Mouse (Mus musculus) T-cell, adult 66 days (primary cell): ENCODE results near the gene Nmur1. TPM values are rescaled to one million over a fixed set of nuclear protein-coding genes. Genes with fewer than 3 reads are reported as not detected.

ENCODE experiments used
- total RNA-seq, 2 experiments: library from RNA; stranded (reverse); gene quantifications; 3 replicates in 1 of 2; 4 replicates in 1 of 2; pipeline ENCODE4 v1.2.4; 2023

Nmur1 gene
- 1 to 10 TPM; 1.2 to 1.8 TPM for total RNA-seq

GRCm38 (mm10) chr1:86426128-86426527 lies at the start of gene Nmur1, which contains the start of gene Tex44:
Gene Nmur1 (minus strand): TSS chr1:86426228.
Gene Tex44 (plus strand): TSS chr1:86426329.

GRCm38 (mm10) chr1:86358906-86359797 lies 66.9 kb downstream of the Nmur1 start, which contains the start of gene Ncl:
Gene Ncl (minus strand): TSS chr1:86359400.

Other genes starting within 250 kb of the Nmur1 start
- under 1 TPM in 1 of 2 experiments, not detected in 1; 0.30 TPM for gene B3gnt7, start 123.4 kb downstream of the Nmur1 start, total RNA-seq
- gene Ncl, start 66.8 kb downstream of the Nmur1 start, total RNA-seq: 100 to 1,000 TPM; 482 to 558 TPM
- not detected for gene Tex44, start 101 bp upstream of the Nmur1 start, total RNA-seq
- gene Ptma, start 100.5 kb upstream of the Nmur1 start, total RNA-seq: 1,000 to 10,000 TPM; 1,254 to 1,333 TPM
- 10 to 100 TPM; 21.2 to 21.4 TPM for gene Pde6d, start 156.4 kb upstream of the Nmur1 start, total RNA-seq
- gene Cops7b, start 156.7 kb upstream of the Nmur1 start, total RNA-seq: 10 to 100 TPM; 12.2 to 14.0 TPM
- not detected for gene Nppc, start 244.3 kb upstream of the Nmur1 start, total RNA-seq